Mouse (Mus musculus): ENCODE measurements at regions not wholly inside any gene's neighbourhood (a gene's known extent, or its start where the extent isn't known, plus 50 kb on each side); places are given as distances from the start of the nearest gene placed in this dataset.
"Not testable (repeated sequence)": the region's sequence is repeated elsewhere in the genome, so short reads cannot be mapped to it uniquely, and the experiment has no call there.

DNA sequence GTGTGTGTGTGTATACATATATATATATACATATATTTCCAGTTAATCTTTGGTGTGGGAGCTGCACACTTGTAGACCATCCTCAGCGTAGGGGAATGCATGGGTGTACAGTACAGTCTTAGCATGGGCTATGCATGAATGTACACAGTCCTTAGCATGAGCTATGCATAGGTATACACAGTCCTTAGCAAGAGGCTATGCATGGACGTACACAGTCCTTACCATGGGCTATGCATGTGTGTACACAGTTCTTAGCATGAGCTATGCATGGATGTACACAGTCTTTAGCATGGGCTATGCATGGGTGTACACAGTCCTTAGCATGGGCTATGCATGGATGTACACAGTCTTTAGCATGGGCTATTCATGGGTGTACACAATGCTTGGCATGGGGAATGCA, 70.5 kb downstream of the Rchy1 start:
- DNase-seq, result no peak

DNA sequence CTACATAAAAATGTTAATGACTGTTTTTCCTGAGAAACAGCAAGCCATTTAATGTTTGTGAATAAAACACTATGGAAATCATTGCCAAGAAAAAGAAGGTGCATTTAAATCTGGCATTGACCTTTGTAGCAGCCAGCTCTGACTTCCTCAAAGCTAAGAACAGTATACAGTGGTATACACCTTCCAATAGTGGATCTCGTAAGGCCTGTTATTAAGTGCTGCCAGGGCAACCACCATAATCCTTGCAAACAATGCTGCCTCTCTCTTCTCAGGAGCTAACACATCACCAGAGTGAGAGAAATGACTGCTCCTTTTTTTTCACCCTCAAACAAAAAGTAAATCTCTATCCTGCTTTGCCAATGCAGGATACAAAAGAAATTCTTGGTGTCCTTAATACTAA, 81.1 kb downstream of the Rchy1 start:
- DNase-seq, result no peak

DNA sequence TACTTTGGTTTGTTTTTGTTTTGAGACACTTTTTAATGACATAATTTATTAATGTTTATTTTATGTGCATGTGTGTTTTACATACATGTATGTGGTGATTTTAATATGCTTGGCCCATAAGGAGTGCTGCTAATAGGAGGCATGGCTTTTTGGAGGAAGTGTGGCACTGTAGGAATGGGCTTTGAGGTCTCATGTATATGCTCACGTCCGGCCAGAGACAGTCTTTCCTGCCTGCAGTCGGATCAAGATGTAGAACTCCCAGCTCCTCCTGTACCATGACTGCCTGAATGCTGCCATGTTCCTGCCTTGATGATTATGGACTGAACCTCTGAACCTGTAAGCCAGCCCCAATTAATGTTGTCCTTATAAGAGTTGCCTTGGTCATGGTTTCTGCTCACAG, 82.6 kb downstream of the Rchy1 start:
- no peak for DNase-seq

DNA sequence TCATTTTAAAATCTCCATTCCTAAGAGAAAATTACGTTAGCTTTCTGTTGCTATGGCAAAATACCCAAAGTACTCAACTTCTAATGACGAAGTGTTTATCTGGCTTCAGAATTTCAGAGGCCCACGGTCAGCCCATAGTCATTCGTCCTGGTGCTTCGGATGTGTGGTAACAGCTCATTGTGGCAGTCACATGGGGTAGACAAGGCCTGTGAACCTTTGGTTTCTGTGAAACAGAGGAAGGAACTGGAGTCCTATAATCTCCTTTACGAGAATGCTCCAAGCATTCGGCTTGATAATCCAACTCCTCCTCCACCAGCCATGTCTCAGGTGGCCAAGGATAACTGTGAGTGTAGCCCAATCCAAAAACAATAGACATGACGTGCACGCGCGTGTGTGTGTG, 84.2 kb downstream of the Rchy1 start:
- DNase-seq, result no peak

DNA sequence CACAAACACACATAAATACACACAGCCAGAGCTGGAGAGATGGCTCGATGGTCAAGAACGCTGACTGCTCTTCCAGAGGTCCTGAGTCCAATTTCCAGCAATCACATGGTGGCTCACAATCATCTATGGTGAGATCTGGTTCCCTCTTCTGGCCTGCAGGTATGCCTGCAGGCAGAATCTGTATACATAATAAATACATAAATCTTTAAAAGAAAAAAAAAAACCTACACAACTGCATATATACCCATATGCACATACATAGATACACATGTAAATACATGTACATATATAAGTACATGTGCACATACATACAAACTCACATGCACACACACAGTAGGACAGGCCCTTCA, 86.2 kb downstream of the Rchy1 start:
- DNase-seq, result no peak

DNA sequence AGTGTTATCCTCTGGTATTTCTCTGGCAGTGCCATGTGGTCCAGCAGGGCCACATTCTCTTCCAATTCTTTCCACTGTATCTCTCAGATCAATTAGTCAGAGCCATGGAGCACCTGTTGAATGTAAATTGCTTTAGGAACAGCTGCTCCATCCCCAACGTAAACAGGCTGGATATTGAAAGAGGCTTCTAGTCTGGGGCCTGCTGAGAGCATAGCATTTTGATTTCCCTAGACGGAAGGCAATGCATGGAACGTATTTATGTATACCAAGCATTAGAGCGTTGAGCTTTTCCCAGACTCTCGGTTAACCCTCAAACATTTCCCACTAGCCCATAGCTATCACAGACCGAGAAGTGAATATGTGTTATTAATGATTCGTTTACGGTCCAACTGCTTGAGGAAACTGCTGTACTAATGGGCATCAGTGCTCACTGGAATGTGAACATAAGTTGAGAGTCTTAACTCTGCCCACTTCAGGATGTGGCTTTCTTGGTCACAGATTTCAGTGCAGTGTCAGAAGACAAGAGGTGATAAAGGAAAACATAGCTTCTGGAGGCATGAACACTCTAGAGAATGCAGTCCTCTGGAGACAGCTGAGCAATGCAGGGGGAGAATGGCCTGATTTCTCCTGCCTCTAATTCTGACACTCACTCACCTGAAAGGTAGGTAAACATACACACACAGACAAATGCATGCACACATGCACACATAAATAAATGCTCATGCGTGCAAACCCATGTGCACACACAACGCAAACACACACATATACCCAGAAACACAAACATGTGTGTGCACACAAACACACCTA, 86.8 kb downstream of the Rchy1 start:
- no peak for DNase-seq

DNA sequence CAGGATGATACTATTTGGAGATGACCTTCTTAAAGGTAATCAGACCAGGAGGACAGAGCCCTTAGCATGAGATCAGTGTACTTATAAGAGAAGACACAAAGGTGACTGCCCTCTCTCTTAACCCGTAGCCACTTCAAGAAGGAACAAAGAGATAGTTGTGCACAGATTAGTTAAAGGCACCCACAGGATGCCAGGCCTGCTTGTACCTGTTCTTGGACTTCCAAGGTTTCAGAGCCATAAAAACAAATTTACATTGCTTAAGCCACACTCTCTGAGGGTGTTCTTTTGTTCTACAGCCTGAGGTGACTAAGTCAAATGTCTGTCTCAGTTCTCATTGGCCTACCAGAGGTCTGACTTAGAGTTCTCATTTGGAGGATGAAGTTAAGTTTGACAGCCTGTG, 90.1 kb downstream of the Rchy1 start:
- DNase-seq, result no peak

DNA sequence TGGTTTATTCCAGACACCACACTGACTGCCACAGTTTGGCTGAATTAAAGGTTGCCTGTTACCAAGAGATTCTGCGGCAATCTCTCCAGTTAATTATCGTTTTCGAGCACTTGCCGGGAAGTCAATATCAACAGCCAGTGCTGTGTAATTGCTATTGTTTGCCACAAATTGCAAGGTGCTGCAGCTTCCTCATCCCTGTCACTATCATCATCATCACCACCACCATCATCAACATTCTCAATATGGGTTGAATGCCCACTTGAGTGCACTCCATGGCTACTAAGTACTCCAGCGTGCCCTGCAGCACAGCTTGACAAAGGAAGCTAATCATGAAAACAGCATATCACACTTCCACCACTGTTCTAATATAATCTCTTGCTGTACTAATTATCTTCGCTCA, 93.1 kb downstream of the Rchy1 start:
- no peak for DNase-seq

DNA sequence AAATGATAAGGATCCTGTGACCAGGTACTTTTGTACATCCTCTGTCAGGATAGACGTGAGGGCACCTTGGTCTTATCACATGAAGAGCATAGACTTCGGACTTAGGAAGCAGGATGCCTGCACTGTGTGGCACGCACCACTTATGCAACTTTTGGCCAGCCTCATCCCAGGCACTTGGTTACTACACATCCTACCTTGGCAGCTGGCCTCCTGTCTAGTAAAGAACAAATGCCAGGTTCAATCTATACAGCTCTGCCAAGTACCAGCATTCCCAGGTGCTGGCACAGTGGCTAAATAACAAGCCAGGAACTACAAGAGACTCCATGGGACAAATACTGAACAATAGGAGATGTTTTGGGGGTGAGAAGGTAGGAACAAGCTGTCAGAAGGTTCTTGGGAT, 96.7 kb downstream of the Rchy1 start:
- no peak for DNase-seq

DNA sequence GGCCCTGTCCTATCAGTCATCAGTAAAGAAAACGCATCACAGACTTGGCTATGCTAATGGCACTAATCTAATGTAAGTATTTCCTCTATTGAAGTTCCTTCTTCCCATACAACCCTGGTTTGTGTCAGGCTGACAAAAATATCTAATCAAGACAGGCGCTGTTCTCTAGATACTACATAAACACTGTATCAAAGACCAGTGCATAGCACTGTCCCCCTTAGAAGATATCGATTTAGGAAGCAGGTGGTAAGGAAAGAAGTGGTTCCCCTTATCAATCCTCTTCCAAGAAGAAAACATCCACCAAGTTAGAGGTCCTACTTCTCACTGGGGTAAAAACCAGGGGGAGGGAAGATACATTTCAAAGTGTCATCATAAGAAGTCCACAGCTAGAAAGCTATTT, 97.5 kb downstream of the Rchy1 start:
- no peak for DNase-seq

DNA sequence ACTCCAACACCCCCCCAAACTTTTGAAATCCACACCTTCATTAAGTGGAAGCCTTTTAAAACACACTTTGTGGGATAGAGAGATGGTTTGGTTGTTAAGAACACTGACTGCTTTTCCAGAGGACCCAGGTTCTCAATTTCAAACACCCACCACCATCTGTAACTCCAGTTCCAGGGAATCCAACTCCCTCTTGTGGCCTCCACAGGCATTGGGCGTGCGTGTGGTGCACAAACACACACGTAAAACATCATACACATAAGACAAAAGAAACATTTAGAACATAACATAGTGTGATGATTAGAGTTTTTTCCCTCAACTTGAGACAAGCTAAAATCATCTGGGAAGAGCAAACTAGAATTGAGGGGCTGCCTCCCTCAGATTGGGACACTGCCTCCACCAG, 100.0 kb downstream of the Rchy1 start:
- no peak for DNase-seq

DNA sequence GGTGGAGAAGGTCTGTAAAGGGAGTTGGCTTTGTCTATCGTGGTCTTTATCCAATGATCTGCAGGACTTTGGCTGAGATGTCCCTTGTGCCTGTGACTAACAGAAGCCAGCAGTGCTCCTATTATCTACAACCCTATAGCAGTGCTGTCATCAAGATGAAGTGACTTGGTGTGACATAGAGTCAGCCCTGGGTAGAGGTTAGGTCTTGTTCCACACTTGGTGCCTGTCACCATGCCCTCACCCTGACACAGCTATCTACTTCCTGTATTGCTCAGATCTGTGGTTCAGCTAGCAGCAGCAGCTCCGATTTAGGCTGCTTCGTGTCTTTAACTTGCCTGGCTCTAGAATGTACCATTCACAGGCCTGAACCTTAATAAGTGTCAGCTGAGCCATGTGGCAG, 100.6 kb downstream of the Rchy1 start:
- DNase-seq, result no peak

DNA sequence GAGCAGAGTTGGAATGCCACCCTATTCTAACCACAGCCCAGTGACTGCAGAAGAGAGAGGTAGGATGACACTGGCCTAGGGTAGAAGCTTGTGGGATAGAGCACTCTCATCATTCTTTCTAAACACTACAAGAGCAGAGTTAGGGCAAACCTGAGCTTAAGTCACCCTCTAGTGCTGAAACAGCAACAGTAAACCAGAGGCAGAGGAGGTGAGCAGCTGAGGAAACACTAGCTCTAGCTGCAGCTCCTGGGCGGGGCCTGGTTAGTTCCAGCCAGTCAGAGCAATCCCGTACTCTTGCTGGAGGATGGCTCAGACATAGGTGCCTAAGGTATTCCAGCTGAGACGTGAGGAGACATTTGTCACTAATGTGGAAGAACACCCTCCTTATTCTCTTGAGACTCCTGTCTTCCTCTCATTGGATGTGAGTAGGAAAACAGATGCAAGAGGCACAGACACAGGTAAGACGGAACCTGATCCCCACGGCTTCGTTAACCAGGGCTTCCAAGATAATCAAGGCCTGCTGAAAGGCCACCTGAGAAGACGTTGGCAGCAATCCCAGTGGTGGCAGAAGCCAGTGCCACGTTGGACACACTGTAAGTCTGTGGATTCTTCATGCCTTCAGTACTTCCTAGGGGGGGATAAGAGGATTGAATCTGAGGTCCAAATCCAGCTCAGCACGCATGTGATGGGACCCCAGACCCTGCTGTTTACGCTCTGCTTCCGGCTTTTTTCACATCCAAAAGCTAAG, 101.3 kb downstream of the Rchy1 start:
- DNase-seq, result peak in 1 of 2 experiments; percentile 5

DNA sequence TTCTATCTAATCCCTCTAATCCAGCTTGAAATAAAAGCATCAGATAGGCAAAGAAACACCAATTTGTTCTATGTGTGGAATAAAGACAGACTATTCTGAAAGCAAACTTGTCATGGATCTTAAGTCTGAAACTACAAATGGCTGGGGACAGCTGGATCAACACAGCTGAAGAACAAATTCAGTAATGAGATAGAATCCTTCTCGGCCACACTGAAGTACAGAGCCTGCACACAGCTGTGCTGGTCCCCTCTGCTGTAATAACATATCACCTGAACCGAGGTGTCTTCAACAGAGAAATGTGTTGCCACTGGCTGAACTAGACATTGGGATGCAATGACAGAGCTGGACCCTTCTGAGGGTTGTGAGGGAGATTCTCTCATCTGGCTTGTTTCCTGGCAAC, 102.4 kb downstream of the Rchy1 start:
- DNase-seq, result no peak

DNA sequence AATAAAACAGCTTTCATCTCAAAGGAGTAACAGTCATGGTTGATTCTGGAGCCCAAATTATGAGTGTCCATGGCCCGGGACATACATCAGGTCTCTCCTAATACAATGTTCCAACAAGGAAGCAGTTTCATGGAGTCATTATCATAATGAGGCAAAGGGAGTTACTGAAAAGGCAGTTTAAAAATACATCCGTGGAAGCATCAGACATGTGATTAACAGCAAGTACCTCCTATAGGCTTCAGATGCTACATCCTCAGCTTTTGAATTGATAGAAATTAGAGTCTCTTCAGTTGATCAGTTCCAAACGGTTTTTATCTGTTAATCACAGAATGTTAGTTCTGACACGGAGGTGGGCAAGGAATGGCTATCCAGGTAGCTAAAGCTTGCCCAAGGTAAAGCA, 110.5 kb downstream of the Rchy1 start:
- no peak for DNase-seq

DNA sequence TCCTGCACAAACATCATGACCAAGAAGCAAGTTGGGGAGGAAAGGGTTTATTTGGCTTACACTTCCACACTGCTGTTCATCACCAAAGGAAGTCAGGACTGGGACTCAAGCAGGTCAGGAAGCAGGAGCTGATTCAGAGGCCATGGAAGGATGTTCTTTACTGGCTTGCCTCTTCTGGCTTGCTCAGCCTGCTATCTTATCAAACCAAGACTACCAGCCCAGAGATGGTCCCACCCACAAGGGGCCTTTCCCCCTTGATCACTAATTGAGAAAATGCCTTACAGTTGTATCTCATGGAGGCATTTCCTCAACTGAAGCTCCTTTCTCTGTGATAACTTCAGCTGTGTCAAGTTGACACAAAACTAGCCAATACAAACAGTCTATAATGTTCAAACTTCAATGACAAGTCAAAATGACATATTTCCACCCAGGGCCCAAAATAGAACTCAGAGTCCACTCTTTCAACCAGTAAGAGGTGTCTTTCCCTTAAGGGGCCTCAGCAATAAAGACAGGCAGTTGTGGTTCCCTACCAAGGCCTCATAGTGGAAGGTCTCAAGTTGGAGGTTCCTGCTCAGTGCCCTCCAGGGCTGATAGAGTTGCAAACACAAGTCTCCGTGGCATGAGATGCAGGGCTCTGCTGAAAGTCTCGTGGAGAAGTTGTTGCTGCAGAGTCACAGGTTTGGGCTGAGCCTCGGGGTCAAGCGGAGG, 111.9 kb downstream of the Rchy1 start:
- DNase-seq, result not testable (repeated sequence)

DNA sequence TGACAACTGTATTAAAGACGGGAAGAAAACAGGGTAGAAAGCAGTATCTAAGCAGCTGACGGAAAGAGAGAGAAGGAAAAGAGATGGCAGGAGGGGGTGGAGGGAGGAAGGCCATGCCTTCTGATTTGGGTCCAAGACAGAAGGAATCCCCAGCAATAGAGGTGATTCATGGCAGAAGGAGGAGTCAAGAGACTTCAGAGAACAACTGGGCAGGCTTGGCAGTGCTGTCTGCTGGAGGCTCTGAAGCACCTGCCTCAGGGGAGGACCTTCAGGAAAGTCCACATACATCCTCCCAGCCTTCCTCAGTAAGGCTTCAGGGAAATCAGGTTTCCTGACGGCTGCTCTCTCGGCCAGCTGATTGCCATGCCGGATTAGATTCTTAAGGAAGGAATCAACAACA, 112.4 kb downstream of the Rchy1 start:
- DNase-seq, result no peak

DNA sequence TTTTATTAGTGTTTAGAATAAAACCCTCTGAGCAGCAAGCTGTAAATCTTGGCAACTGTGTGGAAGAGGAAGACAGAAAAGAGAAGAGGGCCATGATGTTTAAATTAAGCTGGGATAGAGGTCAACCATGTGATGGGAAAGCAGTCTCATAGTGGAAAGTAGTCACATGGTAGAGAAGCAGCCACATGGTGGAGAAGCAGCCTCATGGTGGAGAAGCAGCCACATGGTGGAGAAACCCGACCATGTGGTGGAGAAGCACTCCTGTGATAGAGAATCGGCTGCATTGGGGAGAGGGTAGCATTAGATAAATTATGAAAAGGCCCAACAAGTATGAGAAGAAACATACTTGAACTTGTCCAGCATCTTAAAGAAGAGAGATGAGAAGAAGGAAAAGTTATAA, 113.3 kb downstream of the Rchy1 start:
- DNase-seq, result no peak

DNA sequence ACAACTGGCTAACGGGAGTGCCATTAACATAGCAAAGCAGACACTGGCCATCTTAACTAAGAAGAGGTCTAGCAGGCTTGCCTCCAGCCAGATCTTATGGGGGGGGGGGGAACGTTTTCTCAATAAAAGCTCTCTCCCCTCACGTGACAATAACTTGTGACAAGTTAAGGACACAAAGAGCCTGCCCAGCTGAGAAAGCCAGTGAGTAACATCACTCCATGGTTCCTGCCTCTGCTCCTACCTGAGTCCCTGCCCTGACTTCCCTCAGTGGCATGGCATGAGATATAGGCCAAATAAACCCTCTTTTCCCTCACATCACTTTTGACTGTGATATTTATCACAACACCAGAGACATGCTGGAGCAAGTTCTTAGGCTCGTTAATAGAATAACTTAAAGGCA, 113.8 kb downstream of the Rchy1 start:
- DNase-seq, result no peak

DNA sequence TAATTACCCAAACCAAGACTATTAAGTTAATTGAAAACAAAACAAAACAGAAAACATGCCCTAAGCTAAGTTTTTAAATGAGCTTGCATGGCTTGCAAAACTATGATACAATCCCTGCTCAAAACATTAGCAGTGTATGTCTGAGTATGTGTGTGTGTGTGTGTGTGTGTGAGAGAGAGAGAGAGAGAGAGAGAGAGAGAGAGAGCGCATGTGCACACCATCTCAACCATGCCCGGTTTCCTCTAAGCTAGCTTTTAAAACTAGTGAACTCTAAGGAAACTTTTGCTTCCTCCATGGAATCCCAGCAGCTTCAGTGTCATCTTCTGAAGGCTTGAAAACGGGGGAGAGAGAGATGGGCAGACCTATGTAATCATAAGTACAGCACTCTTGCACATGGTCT, 114.3 kb downstream of the Rchy1 start:
- no peak for DNase-seq

DNA sequence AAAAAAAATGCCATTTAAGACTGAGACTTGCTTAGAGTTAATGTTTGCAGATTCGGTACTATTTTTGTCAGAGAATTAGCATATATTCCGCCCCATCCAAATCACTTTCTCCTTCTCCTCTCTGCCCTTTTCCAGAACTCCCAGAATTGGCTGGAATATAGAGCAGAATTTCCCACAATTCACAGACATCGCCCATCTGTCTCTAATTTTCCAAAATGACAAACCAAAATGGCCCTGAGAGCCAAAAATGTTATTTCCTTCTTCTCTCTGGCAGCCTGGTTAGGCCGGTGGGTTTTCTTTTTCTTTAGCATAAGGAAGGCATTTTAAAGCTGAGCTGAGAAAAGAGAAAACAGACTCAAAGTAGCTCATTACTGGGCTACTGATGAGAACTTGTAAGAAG, 119.8 kb downstream of the Rchy1 start:
- DNase-seq, result no peak

DNA sequence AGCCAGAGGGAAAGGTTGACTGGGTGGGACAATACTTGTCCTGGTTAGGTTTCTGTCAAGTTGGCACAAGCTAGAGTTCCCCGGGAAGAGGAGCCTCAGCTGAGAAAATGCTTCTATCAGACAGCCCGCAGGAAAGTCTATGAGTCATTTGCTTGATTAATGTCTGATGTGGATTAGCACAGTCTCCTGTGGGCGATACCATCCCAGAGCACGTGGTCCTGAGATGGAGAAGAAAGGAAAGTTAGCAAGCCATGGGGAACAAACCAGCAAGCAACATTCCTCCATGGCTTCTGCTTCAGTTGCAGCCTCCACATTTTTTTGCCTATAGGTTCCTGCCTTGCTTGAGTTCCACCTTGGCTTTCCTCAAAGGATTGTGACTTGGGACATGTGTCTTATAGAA, 121.8 kb downstream of the Rchy1 start:
- no peak for DNase-seq

DNA sequence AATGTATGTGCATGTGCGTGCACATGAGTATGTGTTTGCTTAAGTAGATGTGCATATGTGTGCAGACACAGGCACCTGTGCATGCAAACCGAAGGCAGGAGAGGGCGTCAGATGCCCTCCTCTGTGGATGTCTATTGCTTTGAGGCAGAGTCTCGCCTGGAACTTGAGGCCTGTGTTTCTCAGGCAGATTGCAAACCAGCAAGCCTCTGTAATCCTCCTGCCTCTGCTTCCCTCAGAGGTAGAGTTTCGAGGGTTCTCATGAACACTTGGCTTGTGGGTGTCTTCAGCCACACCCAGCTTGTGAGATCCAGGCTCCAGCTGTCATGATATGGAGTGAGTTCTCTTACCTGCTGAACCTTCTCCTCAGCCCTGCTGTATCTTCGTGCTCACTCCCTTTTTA, 134.4 kb downstream of the Rchy1 start:
- DNase-seq, result no peak

DNA sequence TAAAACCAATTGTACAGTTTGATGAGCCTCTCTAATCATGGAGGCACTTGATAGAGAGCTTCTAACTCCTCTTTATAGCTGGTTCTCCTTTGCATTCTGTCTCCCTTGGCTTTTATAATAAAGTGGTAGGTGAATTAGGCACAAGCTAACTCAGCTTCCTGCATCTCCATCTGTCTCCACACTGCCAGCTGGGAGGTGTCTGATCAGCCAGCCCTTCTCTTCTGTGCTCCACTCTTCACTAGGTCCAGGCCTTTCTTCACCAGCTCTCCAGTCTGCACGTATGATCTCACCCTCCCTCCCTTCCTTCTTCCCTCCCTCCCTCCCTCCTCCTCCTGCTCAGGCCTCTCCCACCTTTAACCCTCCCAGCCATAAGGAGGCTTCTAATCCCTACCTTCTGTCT, 136.2 kb downstream of the Rchy1 start:
- no peak for DNase-seq

Measured in kidney, postnatal 25 days (tissue).